In genomic region chr10:67540591-67540990, GRCm38 (mm10) we compare ENCODE assay signal across 12 mouse cellular contexts. TPM values are rescaled to one million over a fixed set of nuclear protein-coding genes. Genes with fewer than 3 reads are reported as not detected.
DNase-seq lines count a peak whose midpoint lies in the region; ATAC-seq and TF ChIP-seq lines count a peak whose summit lies in the region.
"Had no signal": no experiment of that assay in that cellular context is flagged by ENCODE, and none has a peak within 500 bp of the region (broad histone marks: within the 10 kb centered on the region; RNA-seq: fewer than 3 reads in every experiment).

No protein-coding gene starts in this region.

- 9% methylated on average over 19 of the region's 19 CpGs for WGBS in forebrain, embryonic 12.5 days
- WGBS in forebrain, embryonic 15.5 days: 11% methylated on average over 19 of the region's 19 CpGs
- 7% methylated on average over 19 of the region's 19 CpGs for WGBS in hindbrain, embryonic 10.5 days
- 15% methylated on average over 19 of the region's 19 CpGs for WGBS in hindbrain, embryonic 14.5 days
- 26% methylated on average over 19 of the region's 19 CpGs for WGBS in midbrain, postnatal 0 days
- WGBS in midbrain, embryonic 14.5 days: 14% methylated on average over 19 of the region's 19 CpGs
- WGBS in limb, embryonic 13.5 days: 14% methylated on average over 19 of the region's 19 CpGs

- ATAC-seq in forebrain, embryonic 12.5 days (ENCODE audit: low FRiP score): no peak
- ATAC-seq in forebrain, embryonic 15.5 days (replicated peaks): no peak
- ATAC-seq in hindbrain, embryonic 14.5 days (ENCODE audit: low FRiP score): no peak
- no peak for ATAC-seq in midbrain, postnatal 0 days (ENCODE audit: low FRiP score)
- ATAC-seq in midbrain, embryonic 14.5 days (ENCODE audit: low FRiP score, low TSS enrichment): no peak
- ATAC-seq in limb, embryonic 13.5 days (ENCODE audit: low FRiP score, low read depth): no peak
- ATAC-seq: liver, embryonic 12.5 days had no signal

- H3K27ac ChIP-seq in forebrain, embryonic 12.5 days: no peak overlapping the region
- H3K27ac ChIP-seq in forebrain, embryonic 15.5 days (replicated peaks): no peak overlapping the region
- H3K27ac ChIP-seq in hindbrain, embryonic 10.5 days: no peak overlapping the region
- no peak overlapping the region for H3K27ac ChIP-seq in hindbrain, embryonic 14.5 days
- no peak overlapping the region for H3K27ac ChIP-seq in midbrain, postnatal 0 days (ENCODE audit: low read depth, low read length)
- H3K27ac ChIP-seq in midbrain, embryonic 14.5 days (replicated peaks; ENCODE audit: low read depth, low read length): no peak overlapping the region
- no peak overlapping the region for H3K27ac ChIP-seq in limb, embryonic 13.5 days
- H3K27ac ChIP-seq: liver, embryonic 12.5 days had no signal

- 0 out of 2 replicates have a peak overlapping the region, but pooled peaks have one; percentile 9 for H3K4me3 ChIP-seq in forebrain, embryonic 12.5 days (replicated peaks)
- H3K4me3 ChIP-seq in forebrain, embryonic 15.5 days: no peak overlapping the region
- peak overlapping the region; percentile 32 for H3K4me3 ChIP-seq in hindbrain, embryonic 10.5 days
- no peak overlapping the region for H3K4me3 ChIP-seq in hindbrain, embryonic 14.5 days (replicated peaks; ENCODE audit: low read length)
- peak overlapping the region; percentile 5; the same call in 1 of the 2 replicates for H3K4me3 ChIP-seq in midbrain, postnatal 0 days (ENCODE audit: low read depth, low read length)
- H3K4me3 ChIP-seq in midbrain, embryonic 14.5 days (replicated peaks; ENCODE audit: low read depth, low read length): no peak overlapping the region
- H3K4me3 ChIP-seq in limb, embryonic 13.5 days: peak overlapping the region; percentile 14
- H3K4me3 ChIP-seq: liver, embryonic 12.5 days had no signal

- peaks cover 76% of the 10 kb centered on the region for H3K27me3 ChIP-seq in forebrain, embryonic 12.5 days
- peaks cover 71% of the 10 kb centered on the region for H3K27me3 ChIP-seq in forebrain, embryonic 15.5 days
- peaks cover 68% of the 10 kb centered on the region for H3K27me3 ChIP-seq in hindbrain, embryonic 10.5 days (ENCODE audit: insufficient read depth, poor library complexity, severe bottlenecking)
- H3K27me3 ChIP-seq in hindbrain, embryonic 14.5 days (ENCODE audit: control insufficient read depth, insufficient read depth, low read length): peaks cover 76% of the 10 kb centered on the region
- H3K27me3 ChIP-seq in midbrain, postnatal 0 days (ENCODE audit: insufficient read depth, low read length): peaks cover 42% of the 10 kb centered on the region
- H3K27me3 ChIP-seq in midbrain, embryonic 14.5 days (ENCODE audit: control insufficient read depth, insufficient read depth, low read length): peaks cover 70% of the 10 kb centered on the region
- peaks cover 65% of the 10 kb centered on the region for H3K27me3 ChIP-seq in limb, embryonic 13.5 days

- H3K4me1 ChIP-seq in forebrain, embryonic 12.5 days: peaks cover 39% of the 10 kb centered on the region
- peaks cover 36% of the 10 kb centered on the region for H3K4me1 ChIP-seq in forebrain, embryonic 15.5 days
- H3K4me1 ChIP-seq in hindbrain, embryonic 10.5 days (replicated peaks): peaks cover 56% of the 10 kb centered on the region
- peaks cover 20% of the 10 kb centered on the region for H3K4me1 ChIP-seq in hindbrain, embryonic 14.5 days (replicated peaks; ENCODE audit: control insufficient read depth, insufficient read depth, low read length)
- peaks cover 19% of the 10 kb centered on the region for H3K4me1 ChIP-seq in midbrain, postnatal 0 days (ENCODE audit: insufficient read depth, low read length)
- H3K4me1 ChIP-seq in midbrain, embryonic 14.5 days (ENCODE audit: control insufficient read depth, insufficient read depth, low read length): peaks cover 25% of the 10 kb centered on the region
- H3K4me1 ChIP-seq in limb, embryonic 13.5 days: peaks cover 29% of the 10 kb centered on the region

- no peaks in the 10 kb centered on the region for H3K36me3 ChIP-seq in forebrain, embryonic 12.5 days (replicated peaks)
- H3K36me3 ChIP-seq in forebrain, embryonic 15.5 days: no peaks in the 10 kb centered on the region; the same call in 1 of the 2 replicates
- H3K36me3 ChIP-seq in hindbrain, embryonic 10.5 days: no peaks in the 10 kb centered on the region; the same call in 1 of the 2 replicates
- 0 out of 2 replicates have a peak, but pooled peaks cover 7% of the 10 kb centered on the region for H3K36me3 ChIP-seq in hindbrain, embryonic 14.5 days (replicated peaks; ENCODE audit: control insufficient read depth, insufficient read depth)
- no peaks in the 10 kb centered on the region for H3K36me3 ChIP-seq in midbrain, postnatal 0 days (ENCODE audit: insufficient read depth, low read length)
- H3K36me3 ChIP-seq in midbrain, embryonic 14.5 days (ENCODE audit: control insufficient read depth, insufficient read depth, low read length): 0 out of 2 replicates have a peak, but pooled peaks cover 10% of the 10 kb centered on the region
- peaks cover 3% of the 10 kb centered on the region; the same call in 1 of the 2 replicates for H3K36me3 ChIP-seq in limb, embryonic 13.5 days

- H3K9ac ChIP-seq in forebrain, embryonic 12.5 days: no peak overlapping the region
- H3K9ac ChIP-seq in forebrain, embryonic 15.5 days (replicated peaks): no peak overlapping the region
- H3K9ac ChIP-seq in hindbrain, embryonic 14.5 days: no peak overlapping the region
- H3K9ac ChIP-seq in midbrain, postnatal 0 days (replicated peaks; ENCODE audit: low read length, poor library complexity, severe bottlenecking): no peak overlapping the region
- H3K9ac ChIP-seq in midbrain, embryonic 14.5 days (replicated peaks; ENCODE audit: low read length): no peak overlapping the region
- no peak overlapping the region for H3K9ac ChIP-seq in limb, embryonic 13.5 days
- H3K9ac ChIP-seq: liver, embryonic 12.5 days had no signal

- DNase-seq in hindbrain, embryonic 10.5 days (ENCODE audit: low spot score): peak; percentile 32
- no peak for DNase-seq in hindbrain, embryonic 14.5 days (ENCODE audit: low spot score)
- DNase-seq in midbrain, postnatal 0 days (ENCODE audit: low spot score): no peak
- DNase-seq in midbrain, embryonic 14.5 days: no peak
- DNase-seq in urinary bladder, adult 2 months (ENCODE audit: low spot score): no peak
- DNase-seq: gastrocnemius, postnatal 14 days; lung, postnatal 10 days had no signal

- no peak for TF ChIP-seq CTCF in midbrain, postnatal 0 days (IDR thresholded peaks at IDR 0.05)

- H3K4me2 ChIP-seq in forebrain, embryonic 12.5 days: no peak overlapping the region
- no peak overlapping the region for H3K4me2 ChIP-seq in forebrain, embryonic 15.5 days (replicated peaks)
- no peak overlapping the region for H3K4me2 ChIP-seq in hindbrain, embryonic 14.5 days (replicated peaks)
- no peak overlapping the region for H3K4me2 ChIP-seq in midbrain, postnatal 0 days (ENCODE audit: low read depth, low read length, poor library complexity, severe bottlenecking)
- H3K4me2 ChIP-seq in midbrain, embryonic 14.5 days (ENCODE audit: low read length): no peak overlapping the region
- H3K4me2 ChIP-seq in limb, embryonic 13.5 days (replicated peaks): 0 out of 2 replicates have a peak overlapping the region, but pooled peaks have one; percentile 7
- H3K4me2 ChIP-seq: liver, embryonic 12.5 days had no signal

- no peaks in the 10 kb centered on the region for H3K9me3 ChIP-seq in forebrain, embryonic 12.5 days
- H3K9me3 ChIP-seq in forebrain, embryonic 15.5 days: no peaks in the 10 kb centered on the region
- H3K9me3 ChIP-seq in hindbrain, embryonic 10.5 days: no peaks in the 10 kb centered on the region
- no peaks in the 10 kb centered on the region for H3K9me3 ChIP-seq in hindbrain, embryonic 14.5 days (ENCODE audit: control insufficient read depth, low read length)
- H3K9me3 ChIP-seq in midbrain, postnatal 0 days (ENCODE audit: low read length): no peaks in the 10 kb centered on the region
- H3K9me3 ChIP-seq in midbrain, embryonic 14.5 days (ENCODE audit: control insufficient read depth, low read length): no peaks in the 10 kb centered on the region
- no peaks in the 10 kb centered on the region for H3K9me3 ChIP-seq in limb, embryonic 13.5 days
- H3K9me3 ChIP-seq: liver, embryonic 12.5 days had no signal

RNA-seq across cellular contexts. Expression of gene Egr2, which starts 5.3 kb away (rescaled TPM):
- polyA plus RNA-seq in forebrain, embryonic 12.5 days (2016; fragmentation: Nextera tagmentation; extraction: Ambion mirVana): 0.20 and 0.37 TPM in 2 replicates
- 0.29 TPM in 2 replicates for polyA plus RNA-seq in forebrain, embryonic 15.5 days (2015; fragmentation: Nextera tagmentation; extraction: Ambion mirVana)
- polyA plus RNA-seq in hindbrain, embryonic 10.5 days (2016; fragmentation: Nextera tagmentation; extraction: Ambion mirVana): 0.56 and 2.0 TPM in 2 replicates
- polyA plus RNA-seq in hindbrain, embryonic 14.5 days (2014; fragmentation: Nextera tagmentation; extraction: Ambion mirVana): 1.2 and 1.8 TPM in 2 replicates
- 0.57 and 0.60 TPM in 2 replicates for total RNA-seq in midbrain, postnatal 0 days (2014; rRNA removed)
- 0.35 and 0.60 TPM in 2 replicates for polyA plus RNA-seq in midbrain, postnatal 0 days (2015; fragmentation: Nextera tagmentation; extraction: Ambion mirVana)
- polyA plus RNA-seq in midbrain, embryonic 14.5 days (2014; fragmentation: Nextera tagmentation; extraction: Ambion mirVana): 0.12 and 1.0 TPM in 2 replicates
- 0.87 and 1.6 TPM in 2 replicates for polyA plus RNA-seq in limb, embryonic 13.5 days (2015; fragmentation: Nextera tagmentation; extraction: Ambion mirVana)
- polyA plus RNA-seq in urinary bladder, adult 2 months (2012; rRNA removed): 1.1 and 1.2 TPM in 2 replicates
- polyA plus RNA-seq: intestine, embryonic 14.5 days had no signal

RNA-seq across cellular contexts. Expression of gene Ado, which starts 8.2 kb away (rescaled TPM):
- polyA plus RNA-seq in forebrain, embryonic 12.5 days (2016; fragmentation: Nextera tagmentation; extraction: Ambion mirVana): 56.2 and 62.6 TPM in 2 replicates
- 69.4 and 73.0 TPM in 2 replicates for polyA plus RNA-seq in forebrain, embryonic 15.5 days (2015; fragmentation: Nextera tagmentation; extraction: Ambion mirVana)
- polyA plus RNA-seq in hindbrain, embryonic 10.5 days (2016; fragmentation: Nextera tagmentation; extraction: Ambion mirVana): 69.4 and 80.9 TPM in 2 replicates
- polyA plus RNA-seq in hindbrain, embryonic 14.5 days (2014; fragmentation: Nextera tagmentation; extraction: Ambion mirVana): 99.1 and 104 TPM in 2 replicates
- 56.2 and 58.5 TPM in 2 replicates for total RNA-seq in midbrain, postnatal 0 days (2014; rRNA removed)
- polyA plus RNA-seq in midbrain, postnatal 0 days (2015; fragmentation: Nextera tagmentation; extraction: Ambion mirVana): 50.9 and 53.5 TPM in 2 replicates
- polyA plus RNA-seq in midbrain, embryonic 14.5 days (2014; fragmentation: Nextera tagmentation; extraction: Ambion mirVana): 77.1 and 98.6 TPM in 2 replicates
- 72.2 and 79.9 TPM in 2 replicates for polyA plus RNA-seq in limb, embryonic 13.5 days (2015; fragmentation: Nextera tagmentation; extraction: Ambion mirVana)
- polyA plus RNA-seq in urinary bladder, adult 2 months (2012; rRNA removed): 10.1 and 12.6 TPM in 2 replicates

Comparison
In these comparisons a context has a peak if more than half of its experiments do, and no peak if none do; other contexts are left out.
1. H3K4me3 ChIP-seq: peak in forebrain, embryonic 12.5 days (single experiment), hindbrain, embryonic 10.5 days (single experiment), midbrain, postnatal 0 days (single experiment) and limb, embryonic 13.5 days (single experiment); none in forebrain, embryonic 15.5 days (single experiment), hindbrain, embryonic 14.5 days (single experiment) and midbrain, embryonic 14.5 days (single experiment).